ENCODE assay signal across 8 mouse cellular contexts in genomic region chr8:111716603-111717487, GRCm38 (mm10). TPM values are rescaled to one million over a fixed set of nuclear protein-coding genes. Genes with fewer than 3 reads are reported as not detected.
DNase-seq lines count a peak whose midpoint lies in the region; ATAC-seq and TF ChIP-seq lines count a peak whose summit lies in the region.

No protein-coding gene starts in this region.

- peaks cover 16% of the 10 kb centered on the region for H3K36me3 ChIP-seq in neural tube, embryonic 11.5 days (ENCODE audit: control insufficient read depth, insufficient read depth, low read length)
- peaks cover 73% of the 10 kb centered on the region for H3K36me3 ChIP-seq in embryonic facial prominence, embryonic 13.5 days
- H3K36me3 ChIP-seq in kidney, adult 2 months (ENCODE audit: control insufficient read depth, insufficient read depth, low read length), result peaks cover 12% of the 10 kb centered on the region; the same call in 1 of the 2 replicates
- H3K36me3 ChIP-seq in limb, embryonic 13.5 days, result peaks cover 83% of the 10 kb centered on the region

- DNase-seq in neural tube, embryonic 11.5 days (ENCODE audit: low spot score), result peak; percentile 68
- DNase-seq in neural tube, embryonic 10.5 days (ENCODE audit: extremely low spot score, low spot score), result no peak
- peak; percentile 79 for DNase-seq in heart, adult 8-10 months (ENCODE audit: low spot score)
- peak; percentile 33 for DNase-seq in kidney, adult 2 months
- DNase-seq in ovary, postnatal 36 days (ENCODE audit: low spot score), result peak; percentile 79
- no peak for DNase-seq in spleen, adult 12 weeks (ENCODE audit: low spot score)

- H3K4me2 ChIP-seq in neural tube, embryonic 11.5 days (ENCODE audit: low read depth), result no peak overlapping the region
- peak overlapping the region; percentile 41 for H3K4me2 ChIP-seq in embryonic facial prominence, embryonic 13.5 days
- peak overlapping the region; percentile 25; the same call in 1 of the 2 replicates for H3K4me2 ChIP-seq in limb, embryonic 13.5 days (replicated peaks)

- H3K9ac ChIP-seq in neural tube, embryonic 11.5 days (ENCODE audit: low read length), result peak overlapping the region; percentile 16
- peak overlapping the region; percentile 65 for H3K9ac ChIP-seq in embryonic facial prominence, embryonic 13.5 days
- H3K9ac ChIP-seq in limb, embryonic 13.5 days, result peak overlapping the region; percentile 64

- TF ChIP-seq CTCF in kidney, adult 2 months (conservative IDR thresholded peaks at IDR 0.05; ENCODE audit: insufficient read depth, insufficient read length, low read depth, low read length), result no peak

- 47% methylated on average over 10 of the region's 10 CpGs for WGBS in neural tube, embryonic 11.5 days
- 31% methylated on average over 10 of the region's 10 CpGs for WGBS in embryonic facial prominence, embryonic 13.5 days
- 45% methylated on average over 10 of the region's 10 CpGs for WGBS in kidney, adult 2 months
- WGBS in limb, embryonic 13.5 days, result 65% methylated on average over 10 of the region's 10 CpGs

- peak; percentile 67 for ATAC-seq in neural tube, embryonic 11.5 days (ENCODE audit: insufficient read depth, low FRiP score, low TSS enrichment)
- peak; percentile 49; the same call in 1 of the 2 replicates for ATAC-seq in embryonic facial prominence, embryonic 13.5 days (ENCODE audit: insufficient number of reproducible peaks, insufficient read depth, low FRiP score, low TSS enrichment, low read depth)
- ATAC-seq in limb, embryonic 13.5 days (ENCODE audit: low FRiP score, low read depth), result peak; percentile 70

- H3K27me3 ChIP-seq in neural tube, embryonic 11.5 days (ENCODE audit: control insufficient read depth, insufficient read depth, low read length), result no peaks in the 10 kb centered on the region
- no peaks in the 10 kb centered on the region for H3K27me3 ChIP-seq in embryonic facial prominence, embryonic 13.5 days
- no peaks in the 10 kb centered on the region for H3K27me3 ChIP-seq in kidney, adult 2 months (replicated peaks; ENCODE audit: control insufficient read depth, insufficient read depth, low read length)
- no peaks in the 10 kb centered on the region for H3K27me3 ChIP-seq in limb, embryonic 13.5 days

- H3K27ac ChIP-seq in neural tube, embryonic 11.5 days (ENCODE audit: low read depth, low read length), result peak overlapping the region; percentile 89
- peak overlapping the region; percentile 92 for H3K27ac ChIP-seq in embryonic facial prominence, embryonic 13.5 days
- H3K27ac ChIP-seq in kidney, adult 2 months (ENCODE audit: insufficient read depth, low read depth, low read length), result peak overlapping the region; percentile 7
- H3K27ac ChIP-seq in limb, embryonic 13.5 days, result peak overlapping the region; percentile 85

- H3K9me3 ChIP-seq in neural tube, embryonic 11.5 days (ENCODE audit: control insufficient read depth, low read length), result no peaks in the 10 kb centered on the region
- no peaks in the 10 kb centered on the region for H3K9me3 ChIP-seq in embryonic facial prominence, embryonic 13.5 days
- no peaks in the 10 kb centered on the region for H3K9me3 ChIP-seq in limb, embryonic 13.5 days

- H3K4me1 ChIP-seq in neural tube, embryonic 11.5 days (ENCODE audit: control insufficient read depth, insufficient read depth, low read length), result peaks cover 23% of the 10 kb centered on the region
- H3K4me1 ChIP-seq in embryonic facial prominence, embryonic 13.5 days, result peaks cover 26% of the 10 kb centered on the region
- peaks cover 26% of the 10 kb centered on the region for H3K4me1 ChIP-seq in kidney, adult 2 months (ENCODE audit: control insufficient read depth, insufficient read depth, low read length)
- peaks cover 22% of the 10 kb centered on the region for H3K4me1 ChIP-seq in limb, embryonic 13.5 days

- TF ChIP-seq POLR2A in kidney, adult 2 months (IDR thresholded peaks at IDR 0.05; ENCODE audit: low read depth, low read length), result no peak

- no peak overlapping the region for H3K4me3 ChIP-seq in neural tube, embryonic 11.5 days (ENCODE audit: low read depth, low read length)
- H3K4me3 ChIP-seq in embryonic facial prominence, embryonic 13.5 days, result no peak overlapping the region
- no peak overlapping the region for H3K4me3 ChIP-seq in kidney, adult 2 months (ENCODE audit: insufficient read depth, low read depth, low read length)
- no peak overlapping the region for H3K4me3 ChIP-seq in limb, embryonic 13.5 days

RNA-seq across cellular contexts. Expression of gene Ctrb1, which starts 26.0 kb away (rescaled TPM):
- not detected in 2 replicates for polyA plus RNA-seq in neural tube, embryonic 11.5 days (2014; fragmentation: Nextera tagmentation; extraction: Ambion mirVana)
- polyA plus RNA-seq in embryonic facial prominence, embryonic 13.5 days (2015; fragmentation: Nextera tagmentation; extraction: Ambion mirVana), result 1.2 TPM in 1 of 2 replicates, not detected in the other
- not detected for total RNA-seq in heart, adult 8-10 months (2022)
- 0.17 and 0.29 TPM in 2 replicates for polyA plus RNA-seq in kidney, adult 2 months (2012; rRNA removed)
- polyA plus RNA-seq in limb, embryonic 13.5 days (2015; fragmentation: Nextera tagmentation; extraction: Ambion mirVana), result 0.89 and 3.1 TPM in 2 replicates

RNA-seq across cellular contexts. Expression of gene Bcar1, which starts 26.8 kb away (rescaled TPM):
- polyA plus RNA-seq in neural tube, embryonic 11.5 days (2014; fragmentation: Nextera tagmentation; extraction: Ambion mirVana), result 60.3 and 62.5 TPM in 2 replicates
- 35.6 and 37.3 TPM in 2 replicates for polyA plus RNA-seq in embryonic facial prominence, embryonic 13.5 days (2015; fragmentation: Nextera tagmentation; extraction: Ambion mirVana)
- total RNA-seq in heart, adult 8-10 months (2022), result 10 to 100 TPM; 18.5 to 21.8 (median 19.5) TPM
- 115 and 137 TPM in 2 replicates for polyA plus RNA-seq in kidney, adult 2 months (2012; rRNA removed)
- polyA plus RNA-seq in limb, embryonic 13.5 days (2015; fragmentation: Nextera tagmentation; extraction: Ambion mirVana), result 41.7 and 41.8 TPM in 2 replicates

Comparison
In these comparisons a context has a peak if more than half of its experiments do, and no peak if none do; other contexts are left out.
1. DNase-seq: peak in neural tube, embryonic 11.5 days (single experiment), heart, adult 8-10 months (single experiment), kidney, adult 2 months (single experiment) and ovary, postnatal 36 days (single experiment); none in neural tube, embryonic 10.5 days (single experiment) and spleen, adult 12 weeks (single experiment).
2. H3K27ac ChIP-seq: peak in every context shown above with its lines; median percentile 92 in embryonic facial prominence, embryonic 13.5 days; 89 in neural tube, embryonic 11.5 days; 85 in limb, embryonic 13.5 days; 7 in kidney, adult 2 months.
3. Peak in every context shown above with its lines, with median percentiles within 50 percentile points of each other: ATAC-seq and H3K9ac ChIP-seq.